Mouse (Mus musculus) liver, embryonic 13.5 days (tissue): ENCODE results near the gene L3mbtl4. TPM values are rescaled to one million over a fixed set of nuclear protein-coding genes. Genes with fewer than 3 reads are reported as not detected.

ENCODE experiments used
- ATAC-seq: fragments of 200-750 bp; cut with Nextera tagmentation; 2 replicates; pipeline ENCODE4 v1.8.0; 2017; ENCODE audit warnings: low read depth, mild to moderate bottlenecking, moderate number of reproducible peaks, moderate library complexity
- DNase-seq: peaks from one replicate; pipeline ENCODE4 v3.0.0; 2022
- H3K27ac ChIP-seq: fragments of 300-500 bp; sonication (generic); 2 replicates; pipeline ENCODE4 v1.5.1; 2015; ENCODE audit warnings: moderate library complexity, mild to moderate bottlenecking, inconsistent platforms
- H3K27me3 ChIP-seq: fragments of 300-500 bp; sonication (generic); 2 replicates; pipeline ENCODE4 v1.6.1; 2015; ENCODE audit warnings: mild to moderate bottlenecking, inconsistent platforms
- H3K36me3 ChIP-seq: fragments of 300-500 bp; sonication (generic); 2 replicates; pipeline ENCODE4 v1.6.1; 2015; ENCODE audit warnings: mild to moderate bottlenecking, inconsistent platforms
- H3K4me1 ChIP-seq: fragments of 300-500 bp; sonication (generic); replicated peaks from 2 replicates; pipeline ENCODE4 v1.6.1; 2015; ENCODE audit warnings: inconsistent platforms
- H3K4me2 ChIP-seq: fragments of 300-500 bp; sonication (generic); 2 replicates; pipeline ENCODE4 v1.6.1; 2015; ENCODE audit warnings: inconsistent platforms, mild to moderate bottlenecking, moderate library complexity
- H3K4me3 ChIP-seq: fragments of 300-500 bp; sonication (generic); replicated peaks from 2 replicates; pipeline ENCODE4 v1.5.1; 2015; ENCODE audit warnings: mild to moderate bottlenecking, inconsistent platforms
- H3K9ac ChIP-seq: fragments of 300-500 bp; sonication (generic); 2 replicates; pipeline ENCODE4 v1.6.1; 2015; ENCODE audit warnings: mild to moderate bottlenecking, inconsistent platforms
- H3K9me3 ChIP-seq: fragments of 300-500 bp; sonication (generic); replicated peaks from 2 replicates; pipeline ENCODE4 v1.6.1; 2016; ENCODE audit warnings: inconsistent platforms
- WGBS: fragments of 180-500 bp; shearing (Covaris S2); methylation state at CpG from one replicate; pipeline ENCODE4 v1.1.7; 2015; ENCODE audit not compliant: insufficient replicate concordance; 5-methylcytosine and 5-hydroxymethylcytosine counted together
- polyA plus RNA-seq: library from polyadenylated mRNA; unstranded; fragments of >200 nt; fragmentation: Nextera tagmentation; extraction: Ambion mirVana; gene quantifications from 2 replicates; pipeline ENCODE4 v1.2.1, GENCODE M21; 2015

Gene L3mbtl4
- polyA plus RNA-seq, 1 experiment from 2014 or later, result not detected

GRCm38 (mm10) chr17:68585195-68585594 is 311.6 kb downstream of the L3mbtl4 start:
- H3K4me2 ChIP-seq, result no peak overlapping the region
- no peaks in the 10 kb centered on the region for H3K9me3 ChIP-seq
- H3K4me1 ChIP-seq, result no peaks in the 10 kb centered on the region
- no peaks in the 10 kb centered on the region for H3K36me3 ChIP-seq
- no peak overlapping the region for H3K9ac ChIP-seq
- no peak overlapping the region for H3K4me3 ChIP-seq
- no peak overlapping the region for H3K27ac ChIP-seq
- 67% methylated on average over 3 of the region's 3 CpGs for WGBS
- ATAC-seq (no peak), DNase-seq (no peak)
- no peaks in the 10 kb centered on the region for H3K27me3 ChIP-seq

- WGBS, result 47% methylated on average over 4 of the region's 4 CpGs
Observed at GRCm38 (mm10) chr17:68591619-68592018, 318.0 kb downstream of the L3mbtl4 start.

GRCm38 (mm10) chr17:68602744-68603143 is 329.1 kb downstream of the L3mbtl4 start:
- ATAC-seq (no peak), DNase-seq (no peak)
- no peaks in the 10 kb centered on the region for H3K27me3 ChIP-seq
- no peak overlapping the region for H3K4me3 ChIP-seq
- no peaks in the 10 kb centered on the region for H3K36me3 ChIP-seq
- no peaks in the 10 kb centered on the region for H3K4me1 ChIP-seq
- no peaks in the 10 kb centered on the region for H3K9me3 ChIP-seq
- H3K27ac ChIP-seq, result no peak overlapping the region
- 43% methylated on average over 4 of the region's 4 CpGs for WGBS
- no peak overlapping the region for H3K9ac ChIP-seq
- H3K4me2 ChIP-seq, result no peak overlapping the region

More at GRCm38 (mm10) chr17:68591619-68592018, 318.0 kb downstream of the L3mbtl4 start:
- ATAC-seq, result no peak
- Histone ChIP-seq H3K4me1 (no peaks in the 10 kb centered on the region), H3K27ac (no peak overlapping the region), H3K9ac (no peak overlapping the region), H3K9me3 (no peaks in the 10 kb centered on the region), H3K27me3 (no peaks in the 10 kb centered on the region), H3K36me3 (no peaks in the 10 kb centered on the region), H3K4me2 (no peak overlapping the region), H3K4me3 (no peak overlapping the region)
- no peak for DNase-seq

GRCm38 (mm10) chr17:68607691-68608090 is 334.1 kb downstream of the L3mbtl4 start:
- Histone ChIP-seq H3K4me3 (no peak overlapping the region), H3K36me3 (no peaks in the 10 kb centered on the region), H3K4me1 (no peaks in the 10 kb centered on the region), H3K4me2 (no peak overlapping the region), H3K9me3 (no peaks in the 10 kb centered on the region), H3K27me3 (no peaks in the 10 kb centered on the region), H3K9ac (no peak overlapping the region), H3K27ac (no peak overlapping the region)
- 42% methylated on average over 6 of the region's 6 CpGs for WGBS
- DNase-seq, result no peak
- no peak for ATAC-seq

GRCm38 (mm10) chr17:68611247-68611646 is 337.6 kb downstream of the L3mbtl4 start:
- Histone ChIP-seq H3K4me2 (no peak overlapping the region), H3K9ac (no peak overlapping the region), H3K4me1 (no peaks in the 10 kb centered on the region), H3K4me3 (no peak overlapping the region), H3K9me3 (no peaks in the 10 kb centered on the region), H3K27ac (no peak overlapping the region), H3K36me3 (no peaks in the 10 kb centered on the region), H3K27me3 (no peaks in the 10 kb centered on the region)
- DNase-seq (no peak), ATAC-seq (no peak)
- 63% methylated on average over 6 of the region's 6 CpGs for WGBS

- H3K27ac ChIP-seq, result no peak overlapping the region
- no peak overlapping the region for H3K9ac ChIP-seq
- no peaks in the 10 kb centered on the region for H3K27me3 ChIP-seq
- ATAC-seq (no peak), DNase-seq (no peak)
- no peaks in the 10 kb centered on the region for H3K36me3 ChIP-seq
- 59% methylated on average over 4 of the region's 4 CpGs for WGBS
- no peak overlapping the region for H3K4me3 ChIP-seq
- no peak overlapping the region for H3K4me2 ChIP-seq
- H3K9me3 ChIP-seq, result no peaks in the 10 kb centered on the region
- H3K4me1 ChIP-seq, result no peaks in the 10 kb centered on the region
Observed at GRCm38 (mm10) chr17:68625281-68625680, 351.7 kb downstream of the L3mbtl4 start.

GRCm38 (mm10) chr17:68629631-68630426 is 356.2 kb downstream of the L3mbtl4 start:
- no peaks in the 10 kb centered on the region for H3K27me3 ChIP-seq
- H3K4me2 ChIP-seq, result no peak overlapping the region
- no peak overlapping the region for H3K4me3 ChIP-seq
- no peak overlapping the region for H3K27ac ChIP-seq
- ATAC-seq (no peak), DNase-seq (no peak)
- 51% methylated on average over 7 of the region's 7 CpGs for WGBS
- H3K9ac ChIP-seq, result no peak overlapping the region
- no peaks in the 10 kb centered on the region for H3K4me1 ChIP-seq
- no peaks in the 10 kb centered on the region for H3K9me3 ChIP-seq
- H3K36me3 ChIP-seq, result no peaks in the 10 kb centered on the region

GRCm38 (mm10) chr17:68631396-68631795 is 357.8 kb downstream of the L3mbtl4 start:
- no peaks in the 10 kb centered on the region for H3K9me3 ChIP-seq
- no peak overlapping the region for H3K27ac ChIP-seq
- H3K9ac ChIP-seq, result no peak overlapping the region
- no peaks in the 10 kb centered on the region for H3K4me1 ChIP-seq
- no peak overlapping the region for H3K4me3 ChIP-seq
- ATAC-seq (no peak), DNase-seq (no peak)
- 75% methylated on average over 8 of the region's 8 CpGs for WGBS
- no peaks in the 10 kb centered on the region for H3K36me3 ChIP-seq
- H3K4me2 ChIP-seq, result no peak overlapping the region
- no peaks in the 10 kb centered on the region for H3K27me3 ChIP-seq

- H3K9ac ChIP-seq, result no peak overlapping the region
- no peaks in the 10 kb centered on the region for H3K9me3 ChIP-seq
- H3K4me3 ChIP-seq, result no peak overlapping the region
- H3K27ac ChIP-seq, result no peak overlapping the region
- 64% methylated on average over 6 of the region's 6 CpGs for WGBS
- DNase-seq (no peak), ATAC-seq (no peak)
- no peaks in the 10 kb centered on the region for H3K27me3 ChIP-seq
- H3K4me1 ChIP-seq, result no peaks in the 10 kb centered on the region
- no peaks in the 10 kb centered on the region for H3K36me3 ChIP-seq
- H3K4me2 ChIP-seq, result no peak overlapping the region
Observed at GRCm38 (mm10) chr17:68640187-68640586, 366.6 kb downstream of the L3mbtl4 start.

GRCm38 (mm10) chr17:68642521-68643088 is 369.0 kb downstream of the L3mbtl4 start:
- Histone ChIP-seq H3K9ac (no peak overlapping the region), H3K27me3 (no peaks in the 10 kb centered on the region), H3K4me1 (no peaks in the 10 kb centered on the region), H3K36me3 (no peaks in the 10 kb centered on the region), H3K4me2 (no peak overlapping the region), H3K4me3 (no peak overlapping the region), H3K27ac (no peak overlapping the region), H3K9me3 (no peaks in the 10 kb centered on the region)
- ATAC-seq (no peak), DNase-seq (no peak)
- 53% methylated on average over 5 of the region's 5 CpGs for WGBS

- ATAC-seq, result no peak
- H3K4me3 ChIP-seq, result no peak overlapping the region
- H3K4me1 ChIP-seq, result no peaks in the 10 kb centered on the region
Observed at GRCm38 (mm10) chr17:68666528-68666927, 392.9 kb downstream of the L3mbtl4 start.

GRCm38 (mm10) chr17:68672088-68672504 is 398.5 kb downstream of the L3mbtl4 start:
- no peaks in the 10 kb centered on the region for H3K4me1 ChIP-seq
- 71% methylated on average over 7 of the region's 7 CpGs for WGBS
- no peak overlapping the region for H3K9ac ChIP-seq
- H3K9me3 ChIP-seq, result no peaks in the 10 kb centered on the region
- ATAC-seq (no peak), DNase-seq (no peak)
- no peaks in the 10 kb centered on the region for H3K27me3 ChIP-seq
- no peaks in the 10 kb centered on the region for H3K36me3 ChIP-seq
- no peak overlapping the region for H3K4me3 ChIP-seq
- H3K27ac ChIP-seq, result no peak overlapping the region
- no peak overlapping the region for H3K4me2 ChIP-seq

More at GRCm38 (mm10) chr17:68666528-68666927, 392.9 kb downstream of the L3mbtl4 start:
- Histone ChIP-seq H3K36me3 (no peaks in the 10 kb centered on the region), H3K27ac (no peak overlapping the region), H3K9ac (no peak overlapping the region), H3K27me3 (no peaks in the 10 kb centered on the region), H3K4me2 (no peak overlapping the region), H3K9me3 (no peaks in the 10 kb centered on the region)
- no peak for DNase-seq
- 48% methylated on average over 1 of the region's 1 CpGs for WGBS
